Mouse (Mus musculus) olfactory bulb, adult 2 months (tissue): ENCODE data around the gene Hipk2. TPM values are rescaled to one million over a fixed set of nuclear protein-coding genes. Genes with fewer than 3 reads are reported as not detected.

ENCODE experiments used
- H3K27ac ChIP-seq: fragments of 200-500 bp; 2 replicates; pipeline ENCODE4 v1.5.1; 2012; ENCODE audit warnings: low read depth, low read length; ENCODE audit not compliant: insufficient read depth
- H3K4me1 ChIP-seq: fragments of 200-500 bp; 2 replicates; pipeline ENCODE4 v1.6.1; 2012; ENCODE audit warnings: low read length; ENCODE audit not compliant: control insufficient read depth, insufficient read depth
- H3K4me3 ChIP-seq: fragments of 200-500 bp; 2 replicates; pipeline ENCODE4 v1.5.1; 2012; ENCODE audit warnings: mild to moderate bottlenecking, low read depth, low read length, moderate library complexity; ENCODE audit not compliant: insufficient read depth
- CTCF ChIP-seq: fragments of 200-500 bp; IDR thresholded peaks from 2 replicates; pipeline ENCODE4 v1.5.1; 2012; ENCODE audit warnings: low read depth, mild to moderate bottlenecking, low read length, moderate library complexity; ENCODE audit not compliant: insufficient read depth
- POLR2A ChIP-seq: fragments of 200-500 bp; IDR thresholded peaks from 2 replicates; pipeline ENCODE4 v1.6.1; 2012; ENCODE audit warnings: mild to moderate bottlenecking, low read depth, low read length, moderate library complexity; ENCODE audit not compliant: insufficient read depth
- whole genome bisulfite sequencing: fragments of 180-500 bp; shearing (Covaris S2); methylation state at CpG from one replicate; pipeline ENCODE4 v1.1.7; 2018; 5-methylcytosine and 5-hydroxymethylcytosine counted together
- polyA plus RNA-seq: library from polyadenylated mRNA; stranded (reverse); fragments of >200 nt; gene quantifications from 2 replicates; pipeline ENCODE4 v1.2.4, GENCODE M21; 2012; ENCODE audit warnings: low replicate concordance; ENCODE audit not compliant: missing spikeins, insufficient read depth, insufficient read length

Hipk2 gene
- polyA plus RNA-seq, 1 experiment, result not detected

DNA sequence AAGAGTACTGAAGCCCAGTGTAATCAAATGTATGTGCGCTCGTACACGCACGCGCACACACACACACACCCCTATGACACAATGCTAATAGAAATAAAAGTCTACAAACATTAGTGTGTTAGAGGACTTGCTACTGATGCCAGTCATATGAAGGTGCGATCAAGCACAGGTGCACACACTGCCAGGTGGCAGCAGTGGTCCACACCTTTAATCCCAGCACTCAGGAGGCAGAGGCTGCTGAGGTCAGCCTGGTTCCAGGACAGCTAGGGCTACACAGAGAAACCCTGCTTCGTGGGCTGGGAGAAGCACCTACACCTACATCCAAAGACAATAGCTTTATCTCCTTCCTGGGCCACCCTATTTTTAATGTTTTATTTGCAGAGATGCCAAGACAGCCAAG, 96.6 kb downstream of the Hipk2 start:
- H3K4me3 ChIP-seq, result no peak overlapping the region
- 0 out of 2 replicates have a peak, but pooled peaks cover 2% of the 10 kb centered on the region for H3K4me1 ChIP-seq
- no peak overlapping the region for H3K27ac ChIP-seq
- WGBS, result 93% methylated on average over 7 of the region's 7 CpGs
- no peak for TF ChIP-seq CTCF
- TF ChIP-seq POLR2A, result no peak

DNA sequence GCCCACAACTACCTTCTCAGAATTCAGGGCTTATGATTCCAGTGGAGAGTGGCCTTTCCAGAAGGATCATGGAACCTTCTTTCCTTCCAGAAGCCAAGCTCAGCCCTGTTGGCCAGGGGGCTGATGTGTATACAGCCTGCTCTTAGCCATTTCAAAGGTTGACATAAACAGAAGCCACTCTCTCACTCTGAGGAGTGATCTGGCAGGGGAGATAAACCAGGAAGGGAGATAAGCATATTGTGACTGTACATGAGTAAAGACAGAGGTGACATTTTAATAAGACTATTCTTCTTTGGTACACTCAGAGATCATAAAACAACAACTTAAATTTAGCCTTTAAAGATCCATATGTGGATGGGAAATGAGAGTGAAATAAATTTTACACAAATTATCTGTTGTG, 97.1 kb downstream of the Hipk2 start:
- TF ChIP-seq CTCF (no peak), POLR2A (no peak)

DNA sequence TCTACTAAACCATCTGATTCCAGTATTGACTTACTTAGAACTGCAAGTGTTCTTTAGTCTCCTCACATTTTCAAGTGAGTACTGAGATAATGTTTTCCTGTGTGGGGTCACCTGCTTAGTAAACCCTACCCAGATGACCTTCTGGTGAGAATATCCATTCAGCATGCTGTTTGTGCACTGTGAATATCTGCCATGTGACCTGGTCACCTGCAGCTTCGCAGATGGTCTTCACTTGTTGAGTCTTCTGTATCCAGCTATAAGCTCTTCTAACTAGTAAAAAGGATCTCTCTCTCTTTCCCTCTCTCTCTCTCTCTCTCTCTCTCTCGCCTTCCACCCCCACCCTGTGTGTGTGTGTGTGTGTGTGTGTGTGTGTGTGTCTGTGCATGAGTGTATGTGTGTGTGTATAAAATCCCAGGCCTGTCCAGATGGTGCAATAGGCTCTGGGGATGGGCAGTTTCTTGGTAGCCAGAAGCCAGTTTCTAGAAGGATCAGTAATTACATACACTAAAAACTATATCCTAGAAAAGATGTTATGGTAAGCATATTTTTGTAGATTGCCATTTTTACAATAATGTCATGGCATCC, 99.9 kb downstream of the Hipk2 start:
- H3K4me3 ChIP-seq, result no peak overlapping the region
- WGBS, result 85% methylated on average over 2 of the region's 2 CpGs
- H3K4me1 ChIP-seq, result 0 out of 2 replicates have a peak, but pooled peaks cover 2% of the 10 kb centered on the region
- TF ChIP-seq POLR2A (no peak), CTCF (no peak)
- no peak overlapping the region for H3K27ac ChIP-seq

More for the DNA sequence above, 97.1 kb downstream of the Hipk2 start:
- H3K27ac ChIP-seq, result no peak overlapping the region
- H3K4me3 ChIP-seq, result no peak overlapping the region
- H3K4me1 ChIP-seq, result 0 out of 2 replicates have a peak, but pooled peaks cover 2% of the 10 kb centered on the region

DNA sequence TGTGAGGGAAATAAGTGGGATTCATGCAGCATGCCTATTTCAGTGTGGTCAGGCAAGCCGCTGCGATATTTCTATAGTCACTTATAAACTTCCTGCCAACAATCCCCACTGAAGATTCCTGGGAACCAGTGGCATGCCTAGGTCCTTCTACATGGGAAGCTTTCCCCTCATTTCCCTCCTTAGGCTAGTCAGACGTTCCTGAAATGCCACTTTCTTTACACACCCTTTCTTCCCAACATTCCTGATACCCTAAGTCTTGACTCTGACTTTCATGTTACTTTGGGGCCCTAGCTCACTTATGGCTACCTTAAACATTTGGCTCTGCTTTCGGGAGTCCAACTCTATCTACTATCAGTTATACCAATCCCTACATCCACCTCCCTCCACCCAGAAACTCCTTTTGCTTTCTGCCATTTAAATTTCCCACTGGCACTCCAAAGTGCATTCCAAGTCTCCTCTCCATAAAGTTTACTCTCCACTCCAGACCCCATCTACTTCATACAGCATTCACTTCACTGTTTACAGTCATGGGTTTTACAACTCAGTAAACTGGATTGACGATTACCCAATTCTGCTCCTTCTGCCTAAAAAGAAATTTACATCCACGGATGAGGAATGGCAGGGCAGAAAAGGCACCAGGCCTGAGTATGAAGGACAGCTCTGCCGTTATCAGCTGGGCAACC, 103.0 kb downstream of the Hipk2 start:
- TF ChIP-seq CTCF (no peak), POLR2A (no peak)
- Histone ChIP-seq H3K27ac (no peak overlapping the region), H3K4me1 (no peaks in the 10 kb centered on the region), H3K4me3 (no peak overlapping the region)
- WGBS, result 86% methylated on average over 7 of the region's 7 CpGs

- H3K4me3 ChIP-seq, result no peak overlapping the region
- no peak overlapping the region for H3K27ac ChIP-seq
- 61% methylated on average over 4 of the region's 4 CpGs for WGBS
- no peaks in the 10 kb centered on the region for H3K4me1 ChIP-seq
- TF ChIP-seq POLR2A (no peak), CTCF (no peak)
Observed at GRCm38 (mm10) chr6:38771061-38771667, 104.8 kb downstream of the Hipk2 start.

GRCm38 (mm10) chr6:38769627-38770026, 106.3 kb downstream of the Hipk2 start:
- Histone ChIP-seq H3K4me3 (no peak overlapping the region), H3K4me1 (peaks cover 4% of the 10 kb centered on the region; the same call in 1 of the 2 replicates), H3K27ac (no peak overlapping the region)
- TF ChIP-seq CTCF (no peak), POLR2A (no peak)
- WGBS, result 82% methylated on average over 2 of the region's 2 CpGs

- H3K27ac ChIP-seq, result no peak overlapping the region
- TF ChIP-seq CTCF, result no peak
- no peak for TF ChIP-seq POLR2A
- no peak overlapping the region for H3K4me3 ChIP-seq
- WGBS, result 78% methylated on average over 6 of the region's 6 CpGs
- H3K4me1 ChIP-seq, result peaks cover 6% of the 10 kb centered on the region; the same call in 1 of the 2 replicates
Observed at GRCm38 (mm10) chr6:38762588-38763265, 113.2 kb downstream of the Hipk2 start.

DNA sequence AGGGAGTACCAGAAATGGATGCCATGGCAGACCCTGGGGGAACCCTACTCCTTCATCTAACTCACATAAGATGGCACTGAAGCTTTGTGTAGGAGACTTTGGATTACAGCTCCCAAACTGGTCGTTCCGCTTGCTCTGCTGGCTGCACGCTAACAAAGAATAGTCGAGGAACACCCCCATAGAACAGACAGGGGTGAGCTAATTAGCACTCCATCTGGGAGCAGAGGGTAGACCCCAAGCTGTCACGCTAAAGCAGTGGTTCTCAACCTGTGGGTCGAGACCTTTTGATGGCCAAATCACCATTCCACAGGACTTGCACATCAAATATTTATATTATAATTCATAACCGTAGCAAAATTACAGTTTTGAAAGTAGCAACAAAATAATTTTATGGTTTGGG, 114.0 kb downstream of the Hipk2 start:
- Histone ChIP-seq H3K4me3 (no peak overlapping the region), H3K27ac (no peak overlapping the region), H3K4me1 (peaks cover 6% of the 10 kb centered on the region; the same call in 1 of the 2 replicates)
- TF ChIP-seq POLR2A (no peak), CTCF (no peak)
- WGBS, result 70% methylated on average over 7 of the region's 7 CpGs
